In genomic region chr5:108676772-108677498, GRCm38 (mm10) we compare ENCODE assay signal across 8 mouse cellular contexts. TPM values are rescaled to one million over a fixed set of nuclear protein-coding genes. Genes with fewer than 3 reads are reported as not detected.
A peak's percentile ranks its signal among the peaks of the same experiment; 100 is the strongest.
DNase-seq lines count a peak whose midpoint lies in the region; ATAC-seq and TF ChIP-seq lines count a peak whose summit lies in the region.

No protein-coding gene starts in this region.

- H3K36me3 ChIP-seq in ES-E14 (ENCODE audit: control insufficient read depth, insufficient read depth, low read length, poor library complexity, severe bottlenecking), result no peaks in the 10 kb centered on the region; the same call in 1 of the 2 replicates
- H3K36me3 ChIP-seq in forebrain, embryonic 16.5 days (ENCODE audit: control insufficient read depth, insufficient read depth), result 0 out of 2 replicates have a peak, but pooled peaks cover 6% of the 10 kb centered on the region
- peaks cover 20% of the 10 kb centered on the region for H3K36me3 ChIP-seq in liver, embryonic 15.5 days (replicated peaks)

- WGBS in forebrain, embryonic 16.5 days, result 15% methylated on average over 5 of the region's 5 CpGs
- WGBS in liver, embryonic 15.5 days (ENCODE audit: insufficient replicate concordance), result 8% methylated on average over 5 of the region's 5 CpGs

- no peaks in the 10 kb centered on the region for H3K27me3 ChIP-seq in forebrain, embryonic 16.5 days (replicated peaks; ENCODE audit: control insufficient read depth, insufficient read depth, low read length)
- H3K27me3 ChIP-seq in liver, embryonic 15.5 days, result no peaks in the 10 kb centered on the region

- peaks cover 0 to 12% of the 10 kb centered on the region in 2 experiments; a peak in 2 of 4 replicates for H3K4me1 ChIP-seq in ES-E14 (ENCODE audit: control insufficient read depth in 2 of 2, insufficient read depth in 2 of 2, low read length in 2 of 2, poor library complexity in 1 of 2)
- H3K4me1 ChIP-seq in forebrain, embryonic 16.5 days (replicated peaks; ENCODE audit: control insufficient read depth, insufficient read depth, low read length), result peaks cover 12% of the 10 kb centered on the region
- H3K4me1 ChIP-seq in liver, embryonic 15.5 days (replicated peaks), result peaks cover 78% of the 10 kb centered on the region

- no peak overlapping the region for H3K27ac ChIP-seq in ES-E14 (ENCODE audit: insufficient read depth, low read depth, low read length, poor library complexity, severe bottlenecking)
- H3K27ac ChIP-seq in forebrain, embryonic 16.5 days (ENCODE audit: low read length), result peak overlapping the region; percentile 85
- peak overlapping the region; percentile 92 for H3K27ac ChIP-seq in liver, embryonic 15.5 days (replicated peaks)

- DNase-seq in embryo, embryonic 11 days, result peak; percentile 29
- DNase-seq in embryo, embryonic 10.5 days (ENCODE audit: low spot score), result no peak
- DNase-seq in ES-E14 (ENCODE audit: low read depth, low spot score), result no peak
- DNase-seq in thymus, postnatal 4 days, result no peak
- DNase-seq in T-cell, adult 2 months (ENCODE audit: low spot score), result no peak
- no peak for DNase-seq in thymus, postnatal 36 days

- in situ Hi-C loops in ES-E14 (cut with MboI; ENCODE audit: low sequenced_read_pairs in 2 of 2, unreplicated experiment in 2 of 2), result no loop called here

- H3K4me2 ChIP-seq in forebrain, embryonic 16.5 days (ENCODE audit: low read length), result peak overlapping the region; percentile 59
- H3K4me2 ChIP-seq in liver, embryonic 15.5 days, result peak overlapping the region; percentile 73

- H3K9ac ChIP-seq in ES-E14 (ENCODE audit: insufficient read depth, low read depth, low read length, poor library complexity, severe bottlenecking), result no peak overlapping the region; the same call in 1 of the 2 replicates
- peak overlapping the region; percentile 57 for H3K9ac ChIP-seq in forebrain, embryonic 16.5 days (replicated peaks; ENCODE audit: low read depth, low read length)
- H3K9ac ChIP-seq in liver, embryonic 15.5 days, result peak overlapping the region; percentile 58

- peak overlapping the region; percentile 55 to 58 for H3K4me3 ChIP-seq in ES-E14 (ENCODE audit: insufficient read depth in 1 of 2, low read depth in 1 of 2, low read length in 2 of 2, poor library complexity in 1 of 2, severe bottlenecking in 1 of 2)
- peak overlapping the region; percentile 37 for H3K4me3 ChIP-seq in forebrain, embryonic 16.5 days (replicated peaks; ENCODE audit: low read length)
- H3K4me3 ChIP-seq in liver, embryonic 15.5 days (replicated peaks), result peak overlapping the region; percentile 56

- H3K9me3 ChIP-seq in ES-E14 (ENCODE audit: control insufficient read depth, insufficient read depth, low read depth, low read length), result no peaks in the 10 kb centered on the region
- no peaks in the 10 kb centered on the region for H3K9me3 ChIP-seq in forebrain, embryonic 16.5 days (ENCODE audit: control insufficient read depth, low read length)
- H3K9me3 ChIP-seq in liver, embryonic 15.5 days (replicated peaks), result no peaks in the 10 kb centered on the region

- peak; percentile 55 for ATAC-seq in forebrain, embryonic 16.5 days
- ATAC-seq in liver, embryonic 15.5 days (ENCODE audit: insufficient read depth), result peak; percentile 77

TF ChIP-seq in ES-E14, 5 proteins besides CTCF, POLR2A, EP300 and RAD21:
- no peak for TF ChIP-seq ZC3H11A (IDR thresholded peaks at IDR 0.05; ENCODE audit: borderline replicate concordance, low read depth, low read length)
- TF ChIP-seq ZNF384 (IDR thresholded peaks at IDR 0.05; ENCODE audit: low read depth, low read length), result no peak
- TF ChIP-seq CHD2 (IDR thresholded peaks at IDR 0.05; ENCODE audit: low read depth, low read length), result no peak
- no peak for TF ChIP-seq HCFC1 (IDR thresholded peaks at IDR 0.05; ENCODE audit: borderline replicate concordance, insufficient read depth, low read length)
- no peak for TF ChIP-seq MAFK (IDR thresholded peaks at IDR 0.05; ENCODE audit: insufficient read depth, low read depth, low read length)

RNA-seq across cellular contexts. Expression of gene Slc26a1, which starts 1.6 kb away (rescaled TPM):
- 0.26 and 0.27 TPM in 2 replicates for total RNA-seq in ES-E14 (2012; rRNA removed)
- polyA plus RNA-seq in forebrain, embryonic 16.5 days (2015; fragmentation: Nextera tagmentation; extraction: Ambion mirVana), result 2.3 and 2.4 TPM in 2 replicates
- 18.6 and 22.2 TPM in 2 replicates for polyA plus RNA-seq in liver, embryonic 15.5 days (2015; fragmentation: Nextera tagmentation; extraction: Ambion mirVana)

RNA-seq across cellular contexts. Expression of gene Dgkq, which starts 7.5 kb away (rescaled TPM):
- total RNA-seq in ES-E14 (2012; rRNA removed), result 25.5 and 47.5 TPM in 2 replicates
- 26.5 and 31.9 TPM in 2 replicates for polyA plus RNA-seq in forebrain, embryonic 16.5 days (2015; fragmentation: Nextera tagmentation; extraction: Ambion mirVana)
- polyA plus RNA-seq in liver, embryonic 15.5 days (2015; fragmentation: Nextera tagmentation; extraction: Ambion mirVana), result 2.7 and 3.1 TPM in 2 replicates

RNA-seq across cellular contexts. Expression of gene Fgfrl1, which starts 15.2 kb away (rescaled TPM):
- total RNA-seq in ES-E14 (2012; rRNA removed), result 15.5 and 18.9 TPM in 2 replicates
- 5.8 and 7.0 TPM in 2 replicates for polyA plus RNA-seq in forebrain, embryonic 16.5 days (2015; fragmentation: Nextera tagmentation; extraction: Ambion mirVana)
- 9.2 and 9.6 TPM in 2 replicates for polyA plus RNA-seq in liver, embryonic 15.5 days (2015; fragmentation: Nextera tagmentation; extraction: Ambion mirVana)

RNA-seq across cellular contexts. Expression of gene Idua, which starts 16.8 kb away (rescaled TPM):
- total RNA-seq in ES-E14 (2012; rRNA removed), result 3.7 and 5.2 TPM in 2 replicates
- 9.6 and 13.2 TPM in 2 replicates for polyA plus RNA-seq in forebrain, embryonic 16.5 days (2015; fragmentation: Nextera tagmentation; extraction: Ambion mirVana)
- 4.2 and 5.8 TPM in 2 replicates for polyA plus RNA-seq in liver, embryonic 15.5 days (2015; fragmentation: Nextera tagmentation; extraction: Ambion mirVana)

RNA-seq across cellular contexts. Expression of gene Tmem175, which starts 47.4 kb away (rescaled TPM):
- total RNA-seq in ES-E14 (2012; rRNA removed), result 14.1 and 14.5 TPM in 2 replicates
- 24.9 and 25.7 TPM in 2 replicates for polyA plus RNA-seq in forebrain, embryonic 16.5 days (2015; fragmentation: Nextera tagmentation; extraction: Ambion mirVana)
- 10.5 and 11.9 TPM in 2 replicates for polyA plus RNA-seq in liver, embryonic 15.5 days (2015; fragmentation: Nextera tagmentation; extraction: Ambion mirVana)
